In genomic region chr5:131805277-131805676, GRCm38 (mm10) we compare ENCODE assay signal across 15 mouse cellular contexts.
DNase-seq lines count a peak whose midpoint lies in the region; ATAC-seq and TF ChIP-seq lines count a peak whose summit lies in the region.
"Had no signal": no experiment of that assay in that cellular context is flagged by ENCODE, and none has a peak within 500 bp of the region (broad histone marks: within the 10 kb centered on the region; RNA-seq: fewer than 3 reads in every experiment).

No protein-coding gene starts in this region.

- ATAC-seq in lung, embryonic 14.5 days (ENCODE audit: insufficient read depth) = no peak
- ATAC-seq in forebrain, postnatal 0 days = peak; percentile 49; the same call in 1 of the 2 replicates
- no peak for ATAC-seq in midbrain, postnatal 0 days (ENCODE audit: low FRiP score)
- ATAC-seq in erythroid progenitor cell, adult 5-6 weeks (replicated peaks; ENCODE audit: low FRiP score, poor library complexity, severe bottlenecking) = no peak
- ATAC-seq: intestine, postnatal 0 days had no signal

- no peak overlapping the region for H3K27ac ChIP-seq in lung, embryonic 14.5 days (ENCODE audit: low read depth)
- peak overlapping the region; percentile 45; the same call in 1 of the 2 replicates for H3K27ac ChIP-seq in forebrain, postnatal 0 days (ENCODE audit: low read depth, low read length)
- H3K27ac ChIP-seq in midbrain, postnatal 0 days (ENCODE audit: low read depth, low read length) = no peak overlapping the region
- H3K27ac ChIP-seq: embryonic facial prominence, embryonic 13.5 days; limb, embryonic 12.5 days; liver, embryonic 15.5 days had no signal

- DNase-seq in heart, adult 8-10 months (ENCODE audit: low spot score) = peak; percentile 8
- DNase-seq in heart, postnatal 25 days (ENCODE audit: low spot score) = no peak
- peak; percentile 86 for DNase-seq in lung, embryonic 14.5 days
- no peak for DNase-seq in lung, adult 2 months
- DNase-seq in forebrain, postnatal 0 days = peak; percentile 72
- peak; percentile 61 for DNase-seq in midbrain, postnatal 0 days (ENCODE audit: low spot score)
- DNase-seq: cerebellum, adult 18-20 months; gastrocnemius, postnatal 14 days; kidney, postnatal 36 days had no signal

- intact Hi-C loops in heart, postnatal 25 days (cut with DNase I) = no loop called here

- H3K27me3 ChIP-seq in lung, embryonic 14.5 days (ENCODE audit: insufficient read depth, low read length) = no peaks in the 10 kb centered on the region
- H3K27me3 ChIP-seq in forebrain, postnatal 0 days (ENCODE audit: insufficient read depth, low read length) = no peaks in the 10 kb centered on the region
- no peaks in the 10 kb centered on the region for H3K27me3 ChIP-seq in midbrain, postnatal 0 days (ENCODE audit: insufficient read depth, low read length)
- H3K27me3 ChIP-seq: embryonic facial prominence, embryonic 13.5 days; heart, embryonic 12.5 days; limb, embryonic 12.5 days; liver, embryonic 15.5 days had no signal

- no peak overlapping the region for H3K4me2 ChIP-seq in lung, embryonic 14.5 days
- H3K4me2 ChIP-seq in forebrain, postnatal 0 days (ENCODE audit: low read depth) = no peak overlapping the region
- H3K4me2 ChIP-seq in midbrain, postnatal 0 days (ENCODE audit: low read depth, low read length, poor library complexity, severe bottlenecking) = no peak overlapping the region
- H3K4me2 ChIP-seq: embryonic facial prominence, embryonic 13.5 days; heart, embryonic 12.5 days; limb, embryonic 12.5 days; liver, embryonic 15.5 days had no signal

- peaks cover 5% of the 10 kb centered on the region; the same call in 1 of the 2 replicates for H3K4me1 ChIP-seq in lung, embryonic 14.5 days (ENCODE audit: insufficient read depth)
- no peaks in the 10 kb centered on the region; the same call in 1 of the 2 replicates for H3K4me1 ChIP-seq in lung, adult 2 months (ENCODE audit: control insufficient read depth, insufficient read depth, low read length)
- H3K4me1 ChIP-seq in forebrain, postnatal 0 days (ENCODE audit: insufficient read depth) = peaks cover 21% of the 10 kb centered on the region
- H3K4me1 ChIP-seq in midbrain, postnatal 0 days (ENCODE audit: insufficient read depth, low read length) = peaks cover 5% of the 10 kb centered on the region
- H3K4me1 ChIP-seq: liver, embryonic 15.5 days had no signal

- no peaks in the 10 kb centered on the region for H3K9me3 ChIP-seq in lung, embryonic 14.5 days (ENCODE audit: low read depth, low read length)
- no peaks in the 10 kb centered on the region for H3K9me3 ChIP-seq in forebrain, postnatal 0 days (ENCODE audit: low read length)
- H3K9me3 ChIP-seq in midbrain, postnatal 0 days (ENCODE audit: low read length) = no peaks in the 10 kb centered on the region
- H3K9me3 ChIP-seq: embryonic facial prominence, embryonic 13.5 days; heart, embryonic 12.5 days; limb, embryonic 12.5 days; liver, embryonic 15.5 days had no signal

- H3K36me3 ChIP-seq in lung, embryonic 14.5 days (ENCODE audit: insufficient read depth) = no peaks in the 10 kb centered on the region
- no peaks in the 10 kb centered on the region for H3K36me3 ChIP-seq in forebrain, postnatal 0 days (ENCODE audit: insufficient read depth)
- no peaks in the 10 kb centered on the region for H3K36me3 ChIP-seq in midbrain, postnatal 0 days (ENCODE audit: insufficient read depth, low read length)
- H3K36me3 ChIP-seq: embryonic facial prominence, embryonic 13.5 days; heart, embryonic 12.5 days; limb, embryonic 12.5 days; liver, embryonic 15.5 days had no signal

- no peak overlapping the region for H3K4me3 ChIP-seq in lung, embryonic 14.5 days (ENCODE audit: low read depth, low read length)
- no peak overlapping the region for H3K4me3 ChIP-seq in lung, adult 2 months (replicated peaks; ENCODE audit: extremely low read depth, low read depth, low read length)
- no peak overlapping the region for H3K4me3 ChIP-seq in forebrain, postnatal 0 days (ENCODE audit: low read depth, low read length)
- no peak overlapping the region for H3K4me3 ChIP-seq in midbrain, postnatal 0 days (ENCODE audit: low read depth, low read length)
- H3K4me3 ChIP-seq: embryonic facial prominence, embryonic 13.5 days; heart, embryonic 12.5 days; limb, embryonic 12.5 days; liver, embryonic 15.5 days had no signal

- TF ChIP-seq POLR2A in lung, adult 2 months (IDR thresholded peaks at IDR 0.05; ENCODE audit: borderline replicate concordance, extremely low read depth, low read depth, low read length) = no peak

- TF ChIP-seq CTCF in lung, embryonic 14.5 days (IDR thresholded peaks at IDR 0.05; ENCODE audit: low read depth) = no peak
- TF ChIP-seq CTCF in lung, adult 2 months (IDR thresholded peaks at IDR 0.05; ENCODE audit: insufficient read depth, low read length) = no peak
- TF ChIP-seq CTCF in forebrain, postnatal 0 days (IDR thresholded peaks at IDR 0.05; ENCODE audit: low read depth) = no peak
- no peak for TF ChIP-seq CTCF in midbrain, postnatal 0 days (IDR thresholded peaks at IDR 0.05)

- 38% methylated on average over 4 of the region's 4 CpGs for WGBS in lung, embryonic 14.5 days
- 53% methylated on average over 4 of the region's 4 CpGs for WGBS in lung, adult 2 months
- WGBS in forebrain, postnatal 0 days = 28% methylated on average over 4 of the region's 4 CpGs
- 56% methylated on average over 4 of the region's 4 CpGs for WGBS in midbrain, postnatal 0 days

- no peak overlapping the region for H3K9ac ChIP-seq in lung, embryonic 14.5 days
- no peak overlapping the region for H3K9ac ChIP-seq in forebrain, postnatal 0 days
- H3K9ac ChIP-seq in midbrain, postnatal 0 days (replicated peaks; ENCODE audit: low read length, poor library complexity, severe bottlenecking) = no peak overlapping the region
- H3K9ac ChIP-seq: embryonic facial prominence, embryonic 13.5 days; heart, embryonic 12.5 days; limb, embryonic 12.5 days; liver, embryonic 15.5 days had no signal

Comparison
In these comparisons a context has a peak if more than half of its experiments do, and no peak if none do; other contexts are left out.
1. DNase-seq: peak in heart, adult 8-10 months (single experiment), lung, embryonic 14.5 days (single experiment), forebrain, postnatal 0 days (single experiment) and midbrain, postnatal 0 days (single experiment); none in heart, postnatal 25 days (single experiment) and lung, adult 2 months (single experiment).